Mouse (Mus musculus): ENCODE results near the gene Cfp. TPM values are rescaled to one million over a fixed set of nuclear protein-coding genes. Genes with fewer than 3 reads are reported as not detected.
A peak's percentile ranks its signal among the peaks of the same experiment; 100 is the strongest.

Cfp gene
- 10 to 100 TPM; 11.5 to 12.0 TPM for total RNA-seq (2021)
- long read RNA-seq, partial matches to known transcripts = 3 of 4 reads
- long read RNA-seq, other reads (novel, unspliced or antisense) = 0 of 4 reads

- DNase-seq (ENCODE audit: low spot score in 2 of 2) = no peak
These were observed at the start of gene Cfp for GRCm38 (mm10) chrX:20931364-20931763. Gene Cfp, minus strand, starts transcription at chrX:20931555.

- no peak for DNase-seq (ENCODE audit: low spot score in 2 of 2)
These were observed 49.5 kb upstream of the Cfp start for GRCm38 (mm10) chrX:20980901-20981300.

GRCm38 (mm10) chrX:20961477-20962378 lies 30.4 kb upstream of the Cfp start, which contains the start of gene Uxt:
Gene Uxt, minus strand, starts transcription at chrX:20962017.
- DNase-seq (ENCODE audit: low spot score in 2 of 2) = peak; percentile 83 to 85

- peak; percentile 71 to 72 for DNase-seq (ENCODE audit: low spot score in 2 of 2)
These were observed 19.0 kb upstream of the Cfp start, which contains the start of gene Elk1 for GRCm38 (mm10) chrX:20950191-20950880. Gene Elk1, minus strand, starts transcription at chrX:20950608.

GRCm38 (mm10) chrX:20946055-20946454 lies 14.7 kb upstream of the Cfp start:
- peak; percentile 61 to 69 for DNase-seq (ENCODE audit: low spot score in 2 of 2)

GRCm38 (mm10) chrX:20931963-20932362 lies 608 bp upstream of the Cfp start:
- no peak for DNase-seq (ENCODE audit: low spot score in 2 of 2)

GRCm38 (mm10) chrX:20929859-20930258 lies 1.5 kb downstream of the Cfp start:
- DNase-seq (ENCODE audit: low spot score in 2 of 2) = no peak

- DNase-seq (ENCODE audit: low spot score in 2 of 2) = no peak
These were observed 6.4 kb downstream of the Cfp start for GRCm38 (mm10) chrX:20924976-20925375.

GRCm38 (mm10) chrX:20923506-20923905 lies 7.8 kb downstream of the Cfp start:
- DNase-seq (ENCODE audit: low spot score in 2 of 2) = no peak

- no peak for DNase-seq (ENCODE audit: low spot score in 2 of 2)
These were observed 10.0 kb downstream of the Cfp start for GRCm38 (mm10) chrX:20921366-20921765.

- peak; percentile 74 to 82 for DNase-seq (ENCODE audit: low spot score in 2 of 2)
These were observed 10.5 kb downstream of the Cfp start, which contains the start of gene Syn1 for GRCm38 (mm10) chrX:20920844-20921364. Gene Syn1, minus strand, starts transcription at chrX:20921004.

- DNase-seq (ENCODE audit: low spot score in 2 of 2) = peak; percentile 11 to 29
These were observed 11.0 kb downstream of the Cfp start for GRCm38 (mm10) chrX:20920249-20920843.

- no peak for DNase-seq (ENCODE audit: low spot score in 2 of 2)
These were observed 16.3 kb downstream of the Cfp start for GRCm38 (mm10) chrX:20915075-20915474.

- DNase-seq (ENCODE audit: low spot score in 2 of 2) = no peak
These were observed 17.6 kb downstream of the Cfp start for GRCm38 (mm10) chrX:20913726-20914125.

GRCm38 (mm10) chrX:20910074-20910473 lies 21.3 kb downstream of the Cfp start:
- DNase-seq (ENCODE audit: low spot score in 2 of 2) = no peak

Other genes with a start within 250 kb of the Cfp start
- gene Cdk16, start 243.6 kb downstream of the Cfp start, total RNA-seq (2021) = 100 to 1,000 TPM; 262 TPM
- gene Usp11, start 227.6 kb downstream of the Cfp start, total RNA-seq (2021) = 10 to 100 TPM; 77.2 to 80.3 TPM
- 100 to 1,000 TPM; 191 to 196 TPM for gene Araf, start 133.7 kb downstream of the Cfp start, total RNA-seq (2021)
- gene Timp1, start 61.4 kb downstream of the Cfp start, total RNA-seq (2021) = 1 to 10 TPM in 1 of 2 experiments, under 1 TPM in 1; 0.56 to 1.1 TPM
- gene Syn1, start 10.6 kb downstream of the Cfp start, total RNA-seq (2021) = 100 to 1,000 TPM; 407 to 465 TPM
- 10 to 100 TPM; 34.6 to 35.7 TPM for gene Elk1, start 19.1 kb upstream of the Cfp start, total RNA-seq (2021)
- gene Uxt, start 30.5 kb upstream of the Cfp start, total RNA-seq (2021) = 10 to 100 TPM; 11.7 to 13.4 TPM
- 1 to 10 TPM; 8.3 to 9.3 TPM for gene Zfp182, start 130.8 kb upstream of the Cfp start, total RNA-seq (2021)
- not detected for gene Spaca5, start 136.9 kb upstream of the Cfp start, total RNA-seq (2021)
- gene Zfp300, start 158.0 kb upstream of the Cfp start, total RNA-seq (2021) = 1 to 10 TPM; 4.0 to 4.4 TPM
- not detected for gene Ssxa1, start 184.3 kb upstream of the Cfp start, total RNA-seq (2021)
- gene Gm21876, start 244.1 kb upstream of the Cfp start, total RNA-seq (2021) = not detected

Data from layer of hippocampus, postnatal 10 days (tissue).